9 mouse cellular contexts compared by ENCODE assay signal in the genomic region with DNA sequence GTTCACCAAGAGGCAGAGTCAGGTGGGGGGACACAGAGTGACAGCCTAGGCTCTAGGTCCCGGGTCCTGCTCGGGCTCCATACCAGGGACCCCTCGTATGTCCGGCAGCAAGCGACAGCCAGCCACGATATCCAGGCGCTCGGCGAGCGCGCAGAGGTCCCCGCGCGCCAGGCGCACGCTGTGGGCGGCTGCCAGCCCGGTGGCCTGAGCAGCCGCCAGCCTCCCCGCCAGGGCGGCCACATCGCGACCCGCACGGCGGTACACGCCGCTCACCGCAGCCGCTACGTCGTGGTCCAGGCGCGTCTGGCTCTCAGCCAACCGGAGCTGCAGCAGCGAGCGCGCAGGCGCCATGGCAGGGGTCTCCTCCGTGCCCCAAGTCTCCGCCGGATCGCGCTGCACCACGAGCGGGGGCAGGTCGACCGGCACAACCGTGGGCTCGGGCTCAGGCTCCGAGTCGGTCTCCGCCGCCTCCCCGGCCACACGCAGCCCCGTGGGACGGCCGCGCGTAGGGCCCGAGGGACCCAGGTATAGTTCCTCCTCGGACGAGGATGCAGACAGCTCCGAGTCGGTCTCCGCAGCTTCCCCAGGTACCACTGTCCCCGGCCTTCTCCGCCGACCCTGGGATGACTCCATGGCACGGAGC. TPM values are rescaled to one million over a fixed set of nuclear protein-coding genes. Genes with fewer than 3 reads are reported as not detected.
A peak's percentile ranks its signal among the peaks of the same experiment; 100 is the strongest.
DNase-seq lines count a peak whose midpoint lies in the region; ATAC-seq lines count a peak whose summit lies in the region.
"Had no signal": no experiment of that assay in that cellular context is flagged by ENCODE, and none has a peak within 500 bp of the region (broad histone marks: within the 10 kb centered on the region; RNA-seq: fewer than 3 reads in every experiment).

No protein-coding gene starts in this region.

- no peaks in the 10 kb centered on the region for H3K9me3 ChIP-seq in kidney, embryonic 14.5 days (ENCODE audit: control insufficient read depth, low read length)
- no peaks in the 10 kb centered on the region for H3K9me3 ChIP-seq in forebrain, embryonic 11.5 days (ENCODE audit: control insufficient read depth, low read length)
- no peaks in the 10 kb centered on the region for H3K9me3 ChIP-seq in intestine, embryonic 16.5 days (ENCODE audit: control insufficient read depth, low read length)

- H3K9ac ChIP-seq in kidney, embryonic 14.5 days (ENCODE audit: low read depth, low read length): peak overlapping the region; percentile 61
- H3K9ac ChIP-seq in forebrain, embryonic 11.5 days (ENCODE audit: low read length): peak overlapping the region; percentile 65
- H3K9ac ChIP-seq in intestine, embryonic 16.5 days (ENCODE audit: low read depth, low read length): peak overlapping the region; percentile 81

- H3K4me3 ChIP-seq in kidney, embryonic 14.5 days (ENCODE audit: low read length): peak overlapping the region; percentile 88
- peak overlapping the region; percentile 72 for H3K4me3 ChIP-seq in forebrain, embryonic 11.5 days (ENCODE audit: low read depth, low read length)
- peak overlapping the region; percentile 78 for H3K4me3 ChIP-seq in intestine, embryonic 16.5 days (ENCODE audit: low read length)

- WGBS in kidney, embryonic 14.5 days: under 1% methylated on average over 61 of the region's 71 CpGs
- under 1% methylated on average over 56 of the region's 71 CpGs for WGBS in forebrain, embryonic 11.5 days
- 1% methylated on average over 71 of the region's 71 CpGs for WGBS in intestine, embryonic 16.5 days

- H3K4me2 ChIP-seq in kidney, embryonic 14.5 days (replicated peaks; ENCODE audit: low read depth, low read length): peak overlapping the region; percentile 97
- H3K4me2 ChIP-seq in forebrain, embryonic 11.5 days (ENCODE audit: low read depth, low read length, severe bottlenecking): peak overlapping the region; percentile 94
- H3K4me2 ChIP-seq in intestine, embryonic 16.5 days (ENCODE audit: low read depth, low read length): peak overlapping the region; percentile 97

- no peaks in the 10 kb centered on the region for H3K27me3 ChIP-seq in kidney, embryonic 14.5 days (ENCODE audit: control insufficient read depth, insufficient read depth, low read length)
- no peaks in the 10 kb centered on the region for H3K27me3 ChIP-seq in forebrain, embryonic 11.5 days (ENCODE audit: control insufficient read depth, insufficient read depth, low read length)
- no peaks in the 10 kb centered on the region for H3K27me3 ChIP-seq in intestine, embryonic 16.5 days (replicated peaks; ENCODE audit: control insufficient read depth, insufficient read depth, low read length)

- ATAC-seq in kidney, embryonic 14.5 days (ENCODE audit: low FRiP score, low TSS enrichment): 0 out of 2 replicates have a peak, but pooled peaks have one; percentile 10
- ATAC-seq in forebrain, embryonic 11.5 days (replicated peaks; ENCODE audit: low FRiP score): peak; percentile 28; the same call in 1 of the 2 replicates
- no peak for ATAC-seq in intestine, embryonic 16.5 days
- 0 out of 2 replicates have a peak, but pooled peaks have one; percentile 17 for ATAC-seq in megakaryocyte, adult 5-6 weeks (ENCODE audit: poor library complexity, severe bottlenecking)
- no peak for ATAC-seq in frontal cortex, adult (ENCODE audit: low TSS enrichment)

- no peak for DNase-seq in kidney, adult 18-20 months
- peak; percentile 71 for DNase-seq in adrenal gland, postnatal 10 days
- peak; percentile 89 for DNase-seq in forebrain, embryonic 11.5 days (ENCODE audit: low spot score)
- DNase-seq in spleen, postnatal 10 days (ENCODE audit: low spot score in 2 of 2): peak; percentile 62 to 79

- H3K27ac ChIP-seq in kidney, embryonic 14.5 days (ENCODE audit: low read depth, low read length): no peak overlapping the region
- peak overlapping the region; percentile 37; the same call in 1 of the 2 replicates for H3K27ac ChIP-seq in forebrain, embryonic 11.5 days (ENCODE audit: low read depth, low read length)
- H3K27ac ChIP-seq in intestine, embryonic 16.5 days (ENCODE audit: low read length): no peak overlapping the region

- peaks cover 8% of the 10 kb centered on the region; the same call in 1 of the 2 replicates for H3K4me1 ChIP-seq in kidney, embryonic 14.5 days (ENCODE audit: control insufficient read depth, insufficient read depth, low read length)
- H3K4me1 ChIP-seq in forebrain, embryonic 11.5 days (replicated peaks; ENCODE audit: control insufficient read depth, insufficient read depth, low read length): peaks cover 12% of the 10 kb centered on the region
- peaks cover 17% of the 10 kb centered on the region for H3K4me1 ChIP-seq in intestine, embryonic 16.5 days (ENCODE audit: control insufficient read depth, insufficient read depth, low read length)

- H3K36me3 ChIP-seq in kidney, embryonic 14.5 days (ENCODE audit: control insufficient read depth, insufficient read depth, low read length): no peaks in the 10 kb centered on the region
- H3K36me3 ChIP-seq in forebrain, embryonic 11.5 days (ENCODE audit: control insufficient read depth, insufficient read depth, low read length): no peaks in the 10 kb centered on the region
- H3K36me3 ChIP-seq in intestine, embryonic 16.5 days (ENCODE audit: control insufficient read depth, insufficient read depth, low read length): no peaks in the 10 kb centered on the region

RNA-seq across cellular contexts. Expression of a gene that starts 1.1 kb away (rescaled TPM):
- 1.4 and 2.4 TPM in 2 replicates for polyA plus RNA-seq in kidney, embryonic 14.5 days (2014; fragmentation: Nextera tagmentation; extraction: Ambion mirVana)
- total RNA-seq in adrenal gland, postnatal 10 days (2021): 1 to 10 TPM; 5.2 to 5.4 TPM
- polyA plus RNA-seq in forebrain, embryonic 11.5 days (2014; fragmentation: Nextera tagmentation; extraction: Ambion mirVana): 2.9 and 4.5 TPM in 2 replicates
- 1.4 and 2.0 TPM in 2 replicates for polyA plus RNA-seq in intestine, embryonic 16.5 days (2015; fragmentation: Nextera tagmentation; extraction: Ambion mirVana)
- 3.9 and 6.2 TPM in 2 replicates for total RNA-seq in megakaryocyte, adult 5-6 weeks (2015)
- 2.7 and 4.0 TPM in 2 replicates for total RNA-seq in megakaryocyte, adult 5-6 weeks (2017)

RNA-seq across cellular contexts. Expression of a gene that starts 1.1 kb away (rescaled TPM):
- 63.7 and 70.2 TPM in 2 replicates for polyA plus RNA-seq in kidney, embryonic 14.5 days (2014; fragmentation: Nextera tagmentation; extraction: Ambion mirVana)
- 10 to 100 TPM; 76.6 to 80.9 TPM for total RNA-seq in adrenal gland, postnatal 10 days (2021)
- polyA plus RNA-seq in forebrain, embryonic 11.5 days (2014; fragmentation: Nextera tagmentation; extraction: Ambion mirVana): 43.7 and 54.1 TPM in 2 replicates
- 147 and 159 TPM in 2 replicates for polyA plus RNA-seq in intestine, embryonic 16.5 days (2015; fragmentation: Nextera tagmentation; extraction: Ambion mirVana)
- 27.1 and 32.1 TPM in 2 replicates for total RNA-seq in megakaryocyte, adult 5-6 weeks (2015)
- 15.3 and 18.0 TPM in 2 replicates for total RNA-seq in megakaryocyte, adult 5-6 weeks (2017)

RNA-seq across cellular contexts. Expression of a gene that starts 10.5 kb away (rescaled TPM):
- 0.13 and 0.27 TPM in 2 replicates for polyA plus RNA-seq in kidney, embryonic 14.5 days (2014; fragmentation: Nextera tagmentation; extraction: Ambion mirVana)
- total RNA-seq in adrenal gland, postnatal 10 days (2021): under 1 TPM; 0.18 to 0.21 TPM
- polyA plus RNA-seq in forebrain, embryonic 11.5 days (2014; fragmentation: Nextera tagmentation; extraction: Ambion mirVana): 0.11 TPM in 1 of 2 replicates, not detected in the other
- 0.06 and 0.07 TPM in 2 replicates for polyA plus RNA-seq in intestine, embryonic 16.5 days (2015; fragmentation: Nextera tagmentation; extraction: Ambion mirVana)
- 0.23 TPM in 1 of 2 replicates, not detected in the other for total RNA-seq in megakaryocyte, adult 5-6 weeks (2015)
- total RNA-seq in megakaryocyte, adult 5-6 weeks (2017): not detected in 2 replicates
- total RNA-seq: neutrophil, adult 5-6 weeks had no signal

RNA-seq across cellular contexts. Expression of a gene that starts 44.0 kb away (rescaled TPM):
- polyA plus RNA-seq in kidney, embryonic 14.5 days (2014; fragmentation: Nextera tagmentation; extraction: Ambion mirVana): 3.5 and 3.7 TPM in 2 replicates
- total RNA-seq in adrenal gland, postnatal 10 days (2021): 10 to 100 TPM; 17.4 to 17.9 TPM
- 1.2 and 1.4 TPM in 2 replicates for polyA plus RNA-seq in forebrain, embryonic 11.5 days (2014; fragmentation: Nextera tagmentation; extraction: Ambion mirVana)
- 0.27 and 0.46 TPM in 2 replicates for polyA plus RNA-seq in intestine, embryonic 16.5 days (2015; fragmentation: Nextera tagmentation; extraction: Ambion mirVana)
- total RNA-seq in megakaryocyte, adult 5-6 weeks (2015): 0.09 and 0.14 TPM in 2 replicates
- total RNA-seq in megakaryocyte, adult 5-6 weeks (2017): 0.28 and 0.62 TPM in 2 replicates
- total RNA-seq: neutrophil, adult 5-6 weeks had no signal

RNA-seq across cellular contexts. Expression of a gene that starts 48.5 kb away (rescaled TPM):
- 10.4 and 12.1 TPM in 2 replicates for polyA plus RNA-seq in kidney, embryonic 14.5 days (2014; fragmentation: Nextera tagmentation; extraction: Ambion mirVana)
- total RNA-seq in adrenal gland, postnatal 10 days (2021): 10 to 100 TPM; 35.0 to 37.1 TPM
- polyA plus RNA-seq in forebrain, embryonic 11.5 days (2014; fragmentation: Nextera tagmentation; extraction: Ambion mirVana): 11.0 and 13.2 TPM in 2 replicates
- 3.7 and 4.4 TPM in 2 replicates for polyA plus RNA-seq in intestine, embryonic 16.5 days (2015; fragmentation: Nextera tagmentation; extraction: Ambion mirVana)
- 11.4 and 14.7 TPM in 2 replicates for total RNA-seq in megakaryocyte, adult 5-6 weeks (2015)
- 6.4 and 9.4 TPM in 2 replicates for total RNA-seq in megakaryocyte, adult 5-6 weeks (2017)

Comparison
In these comparisons a context has a peak if more than half of its experiments do, and no peak if none do; other contexts are left out.
1. ATAC-seq: peak in kidney, embryonic 14.5 days (single experiment), forebrain, embryonic 11.5 days (single experiment) and megakaryocyte, adult 5-6 weeks (single experiment); none in intestine, embryonic 16.5 days (single experiment) and frontal cortex, adult (single experiment).
2. Peak in every context shown above with its lines, with median percentiles within 50 percentile points of each other: H3K4me2 ChIP-seq, H3K4me3 ChIP-seq and H3K9ac ChIP-seq.